Mouse (Mus musculus) C2C12 (cell line): ENCODE results near the gene Akap6. TPM values are rescaled to one million over a fixed set of nuclear protein-coding genes. Genes with fewer than 3 reads are reported as not detected.

Experiments
- H3K27me3 ChIP-seq: one replicate; pipeline ENCODE4 v1.6.1; 2011; ENCODE audit not compliant: control insufficient read depth, insufficient read depth, insufficient read length
- H3K36me3 ChIP-seq: one replicate; pipeline ENCODE4 v1.6.1; 2011; ENCODE audit not compliant: control insufficient read depth, insufficient read depth
- H3K4me3 ChIP-seq: one replicate; pipeline ENCODE4 v1.5.1; 2011; ENCODE audit warnings: mild to moderate bottlenecking, control low read depth; ENCODE audit not compliant: poor library complexity, insufficient read depth, severe bottlenecking
- H3K79me2 ChIP-seq: one replicate; pipeline ENCODE4 v1.6.1; 2011; ENCODE audit not compliant: control insufficient read depth, insufficient read depth
- H3K79me3 ChIP-seq: one replicate; pipeline ENCODE4 v1.6.1; 2011; ENCODE audit warnings: low read depth, control low read depth
- H3ac ChIP-seq: one replicate; pipeline ENCODE3; 2011; ENCODE audit warnings: low read depth; ENCODE audit not compliant: control insufficient read depth, insufficient read length
- CEBPB ChIP-seq: IDR thresholded peaks from one replicate; pipeline ENCODE4 v1.6.1; 2011; ENCODE audit warnings: low read depth, mild to moderate bottlenecking, control low read depth, moderate library complexity
- CTCF ChIP-seq: IDR thresholded peaks from one replicate; pipeline ENCODE4 v1.5.1; 2011; ENCODE audit not compliant: control insufficient read depth, insufficient read depth, insufficient read length
- FOSL1 ChIP-seq: IDR thresholded peaks from one replicate; pipeline ENCODE4 v1.8.0; 2011; ENCODE audit warnings: mild to moderate bottlenecking, low read length; ENCODE audit not compliant: poor library complexity, insufficient read depth, severe bottlenecking
- MAX ChIP-seq: IDR thresholded peaks from one replicate; pipeline ENCODE4 v1.6.1; 2011; ENCODE audit warnings: mild to moderate bottlenecking, control low read depth
- MYOD1 ChIP-seq: IDR thresholded peaks from one replicate; pipeline ENCODE4 v1.6.1; 2011; ENCODE audit warnings: low read depth; ENCODE audit not compliant: control insufficient read depth, insufficient read length
- MYOG ChIP-seq: IDR thresholded peaks from one replicate; pipeline ENCODE4 v1.6.1; 2011; ENCODE audit not compliant: control insufficient read depth, insufficient read length; ENCODE audit errors: extremely low read depth
- USF1 ChIP-seq: IDR thresholded peaks from one replicate; pipeline ENCODE4 v1.6.1; 2011; ENCODE audit warnings: low read depth, mild to moderate bottlenecking, control low read depth, moderate library complexity
- polyA plus RNA-seq: library from polyadenylated mRNA; unstranded; fragments of >200 nt; fragmentation: generic; extraction: Trizol; gene quantifications from one replicate; pipeline ENCODE4 v1.2.1, GENCODE M21; 2012; ENCODE audit warnings: missing spikeins

Akap6 gene
- polyA plus RNA-seq, 1 experiment = 0.51 TPM

DNA sequence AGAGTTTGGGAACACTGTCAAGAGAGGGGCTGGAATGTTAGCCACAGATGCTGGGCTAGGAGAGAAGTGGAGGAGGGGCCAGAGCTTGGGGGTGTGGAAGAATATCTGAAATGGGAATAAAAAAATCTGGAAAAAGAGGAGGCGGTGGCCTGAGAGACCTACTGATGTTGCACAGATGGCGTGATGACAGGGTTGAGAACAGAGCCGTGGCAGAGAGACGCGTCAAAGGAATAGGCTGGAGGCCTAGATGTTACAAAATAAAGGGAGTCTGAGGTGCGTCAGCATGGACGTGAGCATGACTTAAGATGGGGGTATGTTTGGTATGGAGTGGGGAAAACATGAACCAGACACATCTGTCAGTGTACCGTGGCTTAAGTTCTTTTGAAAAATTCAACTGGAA, 180.1 kb downstream of the Akap6 start:
- Histone ChIP-seq H3ac (no peak overlapping the region), H3K36me3 (no peaks in the 10 kb centered on the region), H3K79me3 (no peaks in the 10 kb centered on the region), H3K27me3 (no peaks in the 10 kb centered on the region), H3K4me3 (no peak overlapping the region), H3K79me2 (no peaks in the 10 kb centered on the region)
- TF ChIP-seq USF1 (no peak), CEBPB (no peak), CTCF (no peak), MYOD1 (no peak), FOSL1 (no peak), MAX (no peak), MYOG (no peak)

DNA sequence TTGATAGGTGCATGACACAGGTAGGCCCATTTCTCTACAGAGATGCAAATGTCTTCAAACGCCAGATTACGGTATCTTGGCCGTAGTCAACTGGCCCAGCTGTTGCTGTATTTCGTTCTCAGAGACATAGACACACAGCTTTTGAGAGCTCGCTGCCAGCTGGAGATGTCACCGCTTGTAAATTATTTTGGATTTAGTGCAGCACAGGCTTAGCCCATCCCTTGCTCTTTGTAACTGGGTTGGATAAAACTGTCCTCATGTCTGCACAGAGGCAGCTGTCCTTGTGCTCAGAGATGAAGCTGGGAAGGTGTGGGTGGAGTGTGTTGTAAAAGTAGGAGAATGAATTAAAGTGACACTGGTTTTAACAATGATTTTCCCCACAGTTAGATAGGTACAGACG, 193.3 kb downstream of the Akap6 start:
- no peak for TF ChIP-seq MYOG
- TF ChIP-seq USF1 = no peak
- TF ChIP-seq MYOD1 = peak; percentile 72
- H3K36me3 ChIP-seq = no peaks in the 10 kb centered on the region

GRCm38 (mm10) chr12:52893656-52894405, 194.6 kb downstream of the Akap6 start:
- no peaks in the 10 kb centered on the region for H3K27me3 ChIP-seq
- no peak overlapping the region for H3ac ChIP-seq
- no peaks in the 10 kb centered on the region for H3K36me3 ChIP-seq

More for the DNA sequence above, 193.3 kb downstream of the Akap6 start:
- Histone ChIP-seq H3K79me2 (no peaks in the 10 kb centered on the region), H3K27me3 (no peaks in the 10 kb centered on the region), H3ac (no peak overlapping the region), H3K79me3 (no peaks in the 10 kb centered on the region), H3K4me3 (no peak overlapping the region)

DNA sequence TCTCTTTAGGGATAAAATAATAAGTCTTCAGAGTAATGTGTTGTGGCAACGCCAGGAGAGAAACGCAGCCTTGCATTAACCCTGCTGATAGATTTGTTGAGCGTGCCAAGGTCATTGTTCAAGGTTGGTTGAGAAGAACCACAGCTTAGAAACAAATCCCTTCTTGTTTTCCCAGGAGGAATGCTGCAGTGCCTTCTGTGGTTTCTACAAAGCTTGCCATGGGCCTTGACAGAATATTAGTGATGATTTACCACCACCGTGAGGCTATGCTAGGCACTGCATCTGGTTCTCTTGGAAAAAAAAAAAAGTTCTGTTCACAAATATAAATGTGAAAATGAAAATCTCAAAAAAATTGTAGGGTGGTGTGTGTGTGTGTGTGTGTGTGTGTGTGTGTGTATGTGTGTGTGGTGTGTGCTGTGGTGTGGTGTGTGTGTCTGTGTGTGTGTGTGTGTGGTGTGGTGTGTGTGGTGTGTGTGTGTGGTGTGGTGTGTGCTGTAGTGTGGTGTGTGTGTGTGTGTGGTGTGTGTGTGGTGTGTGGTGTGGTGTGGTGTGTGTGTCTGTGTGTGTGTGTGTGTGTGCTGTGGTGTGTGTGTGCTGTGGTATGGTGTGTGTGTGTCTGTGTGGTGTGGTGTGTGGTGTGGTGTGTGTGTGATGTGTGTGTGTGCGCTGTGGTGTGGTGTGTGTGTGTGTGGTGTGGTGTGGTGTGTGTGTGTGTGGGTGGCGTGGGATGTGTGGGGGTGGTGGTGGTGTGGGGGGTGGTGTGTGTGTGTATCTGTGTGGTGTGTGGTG, 196.7 kb downstream of the Akap6 start:
- H3K79me3 ChIP-seq = no peaks in the 10 kb centered on the region
- H3ac ChIP-seq = no peak overlapping the region
- no peaks in the 10 kb centered on the region for H3K27me3 ChIP-seq
- TF ChIP-seq MAX (peak; percentile 51), MYOG (no peak)
- no peaks in the 10 kb centered on the region for H3K36me3 ChIP-seq
- H3K4me3 ChIP-seq = no peak overlapping the region
- H3K79me2 ChIP-seq = no peaks in the 10 kb centered on the region

More at GRCm38 (mm10) chr12:52893656-52894405, 194.6 kb downstream of the Akap6 start:
- Histone ChIP-seq H3K79me2 (no peaks in the 10 kb centered on the region), H3K4me3 (no peak overlapping the region), H3K79me3 (no peaks in the 10 kb centered on the region)
- TF ChIP-seq CTCF (no peak), USF1 (no peak), CEBPB (no peak), FOSL1 (no peak), MYOG (no peak), MYOD1 (no peak), MAX (no peak)

GRCm38 (mm10) chr12:52896785-52897184, 197.6 kb downstream of the Akap6 start:
- no peaks in the 10 kb centered on the region for H3K27me3 ChIP-seq
- no peaks in the 10 kb centered on the region for H3K79me2 ChIP-seq
- H3K36me3 ChIP-seq = no peaks in the 10 kb centered on the region
- H3K4me3 ChIP-seq = no peak overlapping the region
- TF ChIP-seq MAX (no peak), USF1 (no peak), MYOG (no peak), FOSL1 (no peak), MYOD1 (no peak)
- H3K79me3 ChIP-seq = no peaks in the 10 kb centered on the region
- H3ac ChIP-seq = no peak overlapping the region

DNA sequence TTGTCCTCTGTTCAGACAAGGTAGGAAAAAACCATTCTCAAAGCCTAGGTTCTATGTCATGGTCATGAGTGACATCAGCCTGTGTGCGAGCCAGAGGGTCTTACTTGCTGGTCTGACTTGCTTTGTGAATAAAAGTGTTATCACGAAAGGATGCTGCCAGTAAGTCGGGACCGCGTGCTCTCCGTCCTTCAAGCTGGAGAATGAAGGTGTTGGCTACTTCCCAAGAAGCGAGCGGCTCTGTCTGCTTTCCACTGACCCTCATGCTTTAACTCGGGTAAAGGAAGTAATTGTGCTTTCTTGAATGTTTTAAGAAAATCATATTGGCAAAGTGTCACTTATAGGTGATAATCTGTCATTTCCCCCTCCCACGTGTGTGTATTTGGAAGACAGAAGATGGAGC, 198.9 kb downstream of the Akap6 start:
- no peak overlapping the region for H3ac ChIP-seq
- H3K79me2 ChIP-seq = no peaks in the 10 kb centered on the region
- TF ChIP-seq MYOG (no peak), USF1 (no peak), CTCF (no peak)
- H3K36me3 ChIP-seq = no peaks in the 10 kb centered on the region
- no peaks in the 10 kb centered on the region for H3K79me3 ChIP-seq
- H3K27me3 ChIP-seq = no peaks in the 10 kb centered on the region
- H3K4me3 ChIP-seq = no peak overlapping the region
